Mouse (Mus musculus) cerebellum, adult 18-20 months (tissue): Measurements from ENCODE around the gene Pradc1.
"Not testable (repeated sequence)": the region's sequence is repeated elsewhere in the genome, so short reads cannot be mapped to it uniquely, and the experiment has no call there.

Experiments used
- DNase-seq, 2 experiments: peaks; one replicate each; pipeline ENCODE4 v3.0.0; 2021

Pradc1 gene

DNA sequence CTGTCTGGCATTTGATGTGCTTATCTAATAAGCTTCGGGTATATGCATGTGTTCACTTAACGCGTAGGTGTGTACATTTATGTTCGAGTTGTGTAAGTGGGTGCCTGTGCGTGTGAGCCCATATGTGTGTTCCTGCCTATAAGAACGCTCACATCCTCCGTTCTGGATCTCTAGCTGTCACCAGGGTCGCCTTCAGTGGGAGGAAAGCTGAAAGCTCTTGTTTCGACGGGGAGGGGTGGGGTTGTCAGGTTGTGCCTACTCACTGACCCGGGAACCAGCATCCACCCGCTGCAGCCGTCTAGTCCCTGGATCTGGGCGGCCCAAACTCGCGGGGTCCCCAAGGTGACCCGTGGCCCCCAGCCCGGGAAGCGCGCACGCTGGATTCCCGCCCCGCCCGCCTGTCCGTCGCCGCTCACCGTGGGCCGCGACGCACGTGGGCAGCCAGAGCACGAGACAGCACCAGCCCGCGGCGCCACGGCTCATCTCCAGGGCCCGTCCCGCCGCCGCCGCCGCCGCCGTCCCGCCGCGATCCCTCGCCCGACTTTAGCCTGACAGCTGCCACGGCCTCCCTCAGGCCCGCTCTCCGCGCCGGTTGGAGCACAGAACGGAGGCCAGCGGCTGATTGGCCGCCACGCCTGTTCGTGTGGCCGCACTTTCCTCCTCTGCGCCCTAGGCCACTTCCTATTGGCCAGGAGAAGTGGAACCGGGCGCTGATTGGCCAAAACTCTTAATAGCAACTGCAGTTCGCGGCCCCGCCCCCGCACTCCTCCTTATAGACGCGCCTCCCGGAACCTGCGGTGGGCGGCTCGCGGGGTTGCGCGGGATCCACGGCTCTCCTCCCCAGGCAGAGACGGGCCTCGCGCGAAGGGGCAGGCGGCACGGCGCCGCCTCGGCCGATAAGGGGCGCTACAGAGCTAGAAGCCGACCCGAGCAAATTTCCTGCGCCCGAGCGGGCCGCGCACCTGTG, 790 bp downstream of the Pradc1 start, which contains the start of gene Cct7:
Cct7 (plus strand) TSS at position 818 of the 967 bp plus-strand sequence.
- peak; percentile 97 to 98 for DNase-seq

DNA sequence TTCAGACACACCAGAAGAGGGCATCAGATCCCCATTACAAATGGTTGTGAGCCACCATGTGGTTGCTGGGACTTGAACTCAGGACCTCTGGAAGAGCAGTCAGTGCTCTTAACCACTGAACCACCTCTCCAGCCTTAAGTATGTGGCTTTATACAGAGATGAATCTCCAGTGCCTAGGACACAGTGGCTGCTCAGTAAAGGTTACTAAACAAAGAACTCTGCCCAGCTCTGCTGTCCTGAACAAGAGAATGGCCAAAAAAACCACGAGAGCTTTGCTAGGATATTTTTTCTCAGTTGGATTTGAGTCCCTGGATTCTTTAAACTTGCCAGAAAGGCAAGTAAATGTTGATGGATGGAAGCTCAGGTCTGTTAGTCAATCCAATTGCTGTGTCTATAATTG, 1.6 kb downstream of the Pradc1 start:
- not testable (repeated sequence) for DNase-seq

DNA sequence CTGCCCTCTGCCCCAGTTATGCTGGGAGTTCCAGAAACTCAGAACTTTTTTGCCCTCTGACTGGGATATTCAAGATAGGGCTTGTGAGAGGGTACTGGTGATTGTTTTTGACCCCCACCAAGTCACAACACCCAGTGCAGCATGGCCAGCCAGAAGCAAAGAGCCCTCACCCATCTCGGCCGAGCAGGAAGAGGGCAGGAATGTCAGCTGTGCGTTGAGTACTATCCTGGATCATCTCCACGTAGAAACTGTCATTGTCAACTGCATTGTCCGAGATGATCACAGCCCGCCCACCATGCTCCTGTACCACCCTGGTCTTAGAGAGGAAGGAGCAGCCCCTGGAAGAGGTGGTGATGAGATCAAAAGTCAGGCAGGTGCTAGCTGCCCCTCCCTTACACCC, 4.4 kb downstream of the Pradc1 start:
- DNase-seq = no peak

DNA sequence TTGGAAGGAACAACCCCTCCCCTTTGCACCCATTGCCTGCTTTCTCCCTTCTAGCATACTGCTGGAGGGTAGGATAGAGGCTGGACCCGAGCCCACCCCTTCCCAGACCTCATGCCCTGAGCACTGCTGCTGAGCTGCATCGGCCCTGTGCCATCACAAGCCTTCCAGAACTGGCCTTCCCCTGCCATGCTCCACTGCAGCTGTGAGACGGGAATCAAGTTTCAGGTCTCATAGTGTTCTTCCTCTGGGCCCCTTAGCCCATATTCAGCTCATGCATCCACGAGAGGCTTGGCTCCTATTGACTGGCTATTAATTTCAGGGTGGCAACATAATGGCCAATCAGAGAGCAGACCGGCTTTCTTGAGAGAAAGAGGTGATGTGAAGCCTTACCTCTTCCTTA, 6.5 kb downstream of the Pradc1 start:
- DNase-seq = no peak

GRCm38 (mm10) chr6:85444266-85444965, 7.4 kb downstream of the Pradc1 start:
- no peak for DNase-seq

DNA sequence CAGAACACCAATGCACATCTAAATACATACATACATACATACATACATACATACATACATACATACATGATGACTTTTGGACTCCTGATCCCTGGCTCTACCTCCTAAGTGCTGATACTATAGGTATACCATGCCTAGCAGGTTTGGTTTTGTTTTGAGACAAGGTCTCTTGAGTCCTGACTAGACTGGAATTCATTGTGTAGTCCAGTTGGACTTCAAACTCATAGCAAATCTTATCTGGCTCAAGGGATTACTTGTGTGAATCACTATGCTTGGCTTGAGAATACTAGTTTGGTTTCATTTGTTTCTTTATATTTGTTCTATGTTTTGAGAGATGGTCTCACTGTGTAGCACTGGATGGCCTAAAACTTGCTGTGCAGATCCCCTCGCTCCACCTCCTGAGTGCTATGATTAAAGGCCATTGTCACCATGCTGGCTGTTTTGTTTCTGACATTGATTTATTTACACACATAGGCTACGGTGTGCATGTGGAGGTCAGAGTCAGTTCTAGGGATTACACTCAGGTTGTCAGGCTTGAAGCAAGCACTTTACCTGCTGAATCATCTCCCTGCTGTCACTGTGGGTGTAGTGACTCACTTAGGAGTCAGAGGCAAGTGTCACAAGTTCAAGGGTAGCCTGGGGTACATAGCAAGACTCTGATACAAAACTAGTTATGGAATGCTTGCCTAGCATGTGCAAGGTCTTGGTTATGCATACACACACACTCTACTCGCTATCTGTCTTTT, 8.1 kb downstream of the Pradc1 start:
- no peak for DNase-seq

DNA sequence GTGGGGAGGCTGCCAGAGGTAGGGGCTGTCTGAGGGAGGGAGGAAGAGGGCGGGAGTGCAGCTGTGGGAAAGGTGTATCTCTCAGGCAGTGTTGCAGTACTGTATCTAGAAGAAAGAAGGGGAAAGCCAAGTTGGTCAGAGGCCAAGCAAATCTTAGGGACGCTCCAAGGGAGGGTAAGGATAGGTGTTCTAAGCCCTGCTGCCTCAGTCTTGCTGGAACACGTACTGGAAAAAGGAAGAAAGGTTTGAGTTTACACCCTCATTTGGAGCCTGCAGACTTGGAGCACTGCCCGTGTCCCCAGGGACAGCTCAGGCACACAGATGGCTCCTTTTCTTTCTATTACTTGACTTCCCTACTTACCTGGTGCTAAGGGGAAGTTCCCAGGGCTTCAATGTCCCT, 10.6 kb downstream of the Pradc1 start:
- DNase-seq = no peak

DNA sequence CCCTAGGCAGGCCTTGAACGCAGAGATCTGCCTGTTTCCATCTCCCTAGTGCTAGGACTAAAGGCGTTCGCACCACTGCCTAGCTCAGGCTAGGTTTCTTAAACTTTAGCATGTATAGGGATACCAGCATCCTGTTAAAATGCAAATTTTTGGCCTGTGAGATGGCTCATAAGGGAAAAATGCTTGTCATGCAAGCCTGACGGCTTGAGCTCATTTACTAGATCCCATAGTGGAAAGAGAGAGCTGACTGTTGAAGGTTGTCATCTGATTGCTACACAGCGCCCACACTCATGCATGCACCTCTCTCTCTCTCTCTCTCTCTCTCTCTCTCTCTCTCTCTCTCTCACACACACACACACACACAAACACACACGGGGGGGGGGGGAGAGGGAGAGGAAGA, 15.1 kb downstream of the Pradc1 start:
- no peak for DNase-seq

GRCm38 (mm10) chr6:85436204-85436603, 15.6 kb downstream of the Pradc1 start:
- DNase-seq = no peak

- DNase-seq = no peak
Measured at GRCm38 (mm10) chr6:85433865-85434264, 17.9 kb downstream of the Pradc1 start.

- DNase-seq = peak; percentile 83 to 85
Measured at GRCm38 (mm10) chr6:85431842-85432431, 19.8 kb downstream of the Pradc1 start, which contains the start of gene Smyd5. Gene Smyd5, plus strand, starts transcription at chr6:85431989.

- no peak for DNase-seq
Measured at GRCm38 (mm10) chr6:85431274-85431841, 20.4 kb downstream of the Pradc1 start.

- no peak for DNase-seq
Measured at GRCm38 (mm10) chr6:85423836-85424379, 27.9 kb downstream of the Pradc1 start, which contains the start of gene Noto. Gene Noto, plus strand, starts transcription at chr6:85423886.

DNA sequence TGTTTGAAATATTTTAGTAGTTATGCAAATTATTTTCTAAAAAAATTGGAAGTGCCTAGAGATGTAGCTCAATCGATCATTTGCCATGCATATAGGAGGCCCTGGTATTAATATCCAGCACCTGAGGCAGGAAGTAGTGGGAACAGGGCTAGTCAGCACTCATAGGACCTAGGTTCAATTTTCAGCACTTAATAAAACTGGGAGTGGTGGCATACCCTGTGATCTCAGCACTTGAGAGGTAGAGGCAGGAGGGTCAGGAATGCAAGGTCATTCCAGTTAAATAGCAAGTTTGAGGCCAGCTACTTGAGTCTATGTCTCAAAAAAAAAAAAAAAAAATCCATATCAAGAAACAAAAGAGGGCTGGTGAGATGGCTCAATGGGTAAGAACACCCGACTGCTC, 32.6 kb downstream of the Pradc1 start:
- DNase-seq = no peak

GRCm38 (mm10) chr6:85415829-85416228, 35.9 kb downstream of the Pradc1 start:
- no peak for DNase-seq

GRCm38 (mm10) chr6:85410771-85411273, 40.9 kb downstream of the Pradc1 start:
- peak; percentile 25 to 40 for DNase-seq

- peak in 1 of 2 experiments; percentile 16 for DNase-seq
Measured at GRCm38 (mm10) chr6:85409003-85409402, 42.8 kb downstream of the Pradc1 start.

GRCm38 (mm10) chr6:85403039-85403438, 48.7 kb downstream of the Pradc1 start:
- DNase-seq = no peak

DNA sequence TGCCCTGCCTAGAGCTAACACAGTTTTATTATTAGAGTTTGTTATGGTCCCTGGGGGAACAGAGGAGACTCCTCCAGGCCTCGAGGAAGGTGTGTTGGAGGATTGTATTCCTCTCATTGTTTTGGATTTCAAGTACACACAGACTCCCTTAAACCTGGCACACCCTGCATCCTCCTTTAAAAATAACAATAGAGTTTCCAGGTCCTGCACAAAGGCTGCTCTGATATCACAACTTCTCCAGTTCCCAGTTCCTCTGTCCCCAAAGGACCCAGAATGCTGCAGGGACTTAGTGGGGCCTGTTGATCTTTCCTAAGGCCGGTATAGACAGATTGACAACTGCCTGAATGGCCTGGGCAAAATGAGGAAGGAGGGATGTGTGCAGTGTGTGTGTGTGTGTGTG, 49.2 kb downstream of the Pradc1 start:
- no peak for DNase-seq

DNA sequence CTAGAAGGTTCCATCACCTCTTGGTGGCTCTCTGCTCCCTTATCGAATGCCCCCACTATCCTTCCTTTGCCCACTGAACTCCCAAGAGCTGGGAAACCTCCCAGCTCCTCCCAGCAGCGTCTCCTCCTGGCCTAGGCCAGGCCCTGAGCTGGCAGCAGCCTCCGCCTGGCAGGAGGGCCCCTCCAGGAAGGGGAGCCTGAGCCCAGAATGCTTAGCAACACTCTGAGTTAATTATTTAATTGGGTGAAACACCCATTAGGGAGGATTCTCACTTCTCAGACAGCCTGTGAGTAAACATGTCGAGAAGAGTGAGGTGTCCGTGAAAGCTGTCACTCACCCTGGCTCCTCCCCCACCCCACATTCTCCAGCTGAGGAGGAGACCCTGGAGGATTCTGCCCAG, 52.1 kb downstream of the Pradc1 start:
- no peak for DNase-seq

GRCm38 (mm10) chr6:85397165-85397564, 54.6 kb downstream of the Pradc1 start:
- peak; percentile 14 to 22 for DNase-seq
